Mouse (Mus musculus) frontal cortex, postnatal 25 days (tissue): ENCODE data around the gene Snrnp27.

Source experiments
- DNase-seq, 2 experiments: peaks; one replicate each; pipeline ENCODE4 v3.0.0; 2022; ENCODE audit warnings: low spot score in 2 of 2

Snrnp27 gene

GRCm38 (mm10) chr6:86665076-86665475 lies 19.2 kb downstream of the Snrnp27 start:
- DNase-seq: no peak

GRCm38 (mm10) chr6:86660161-86660877 lies 24.0 kb downstream of the Snrnp27 start:
- DNase-seq: no peak

- DNase-seq: no peak
These were observed 25.8 kb downstream of the Snrnp27 start for GRCm38 (mm10) chr6:86658501-86658900.

GRCm38 (mm10) chr6:86654270-86654916 lies 29.9 kb downstream of the Snrnp27 start:
- DNase-seq: no peak

GRCm38 (mm10) chr6:86653026-86653425 lies 31.3 kb downstream of the Snrnp27 start:
- no peak for DNase-seq

GRCm38 (mm10) chr6:86646143-86646542 lies 38.2 kb downstream of the Snrnp27 start:
- DNase-seq: no peak

GRCm38 (mm10) chr6:86645551-86645950 lies 38.8 kb downstream of the Snrnp27 start:
- DNase-seq: no peak

- DNase-seq: no peak
These were observed 39.4 kb downstream of the Snrnp27 start for GRCm38 (mm10) chr6:86644775-86645400.

- DNase-seq: no peak
These were observed 42.6 kb downstream of the Snrnp27 start for GRCm38 (mm10) chr6:86641716-86642115.

GRCm38 (mm10) chr6:86640776-86641175 lies 43.5 kb downstream of the Snrnp27 start:
- no peak for DNase-seq

GRCm38 (mm10) chr6:86640161-86640560 lies 44.2 kb downstream of the Snrnp27 start:
- DNase-seq: no peak

- DNase-seq: no peak
These were observed 44.9 kb downstream of the Snrnp27 start for GRCm38 (mm10) chr6:86639180-86640160.

GRCm38 (mm10) chr6:86638434-86638833 lies 45.9 kb downstream of the Snrnp27 start:
- no peak for DNase-seq

GRCm38 (mm10) chr6:86637860-86638259 lies 46.5 kb downstream of the Snrnp27 start:
- no peak for DNase-seq

GRCm38 (mm10) chr6:86637171-86637835 lies 47.0 kb downstream of the Snrnp27 start:
- DNase-seq: no peak

GRCm38 (mm10) chr6:86636495-86636894 lies 47.8 kb downstream of the Snrnp27 start:
- DNase-seq: no peak

- DNase-seq: no peak
These were observed 54.2 kb downstream of the Snrnp27 start for GRCm38 (mm10) chr6:86630141-86630540.

GRCm38 (mm10) chr6:86627946-86628345 lies 56.4 kb downstream of the Snrnp27 start, which contains the start of gene Asprv1:
TSS of gene Asprv1 (plus strand) at chr6:86628164.
- DNase-seq: no peak
